Mouse (Mus musculus) neural tube, embryonic 10.5 days (tissue): Measurements from ENCODE around the gene Fbxo47.
A peak's percentile ranks its signal among the peaks of the same experiment; 100 is the strongest.

ENCODE experiments used
- DNase-seq: peaks from one replicate; pipeline ENCODE4 v3.0.0-alpha.2; 2017; ENCODE audit warnings: low spot score; ENCODE audit errors: extremely low spot score

Gene Fbxo47

DNA sequence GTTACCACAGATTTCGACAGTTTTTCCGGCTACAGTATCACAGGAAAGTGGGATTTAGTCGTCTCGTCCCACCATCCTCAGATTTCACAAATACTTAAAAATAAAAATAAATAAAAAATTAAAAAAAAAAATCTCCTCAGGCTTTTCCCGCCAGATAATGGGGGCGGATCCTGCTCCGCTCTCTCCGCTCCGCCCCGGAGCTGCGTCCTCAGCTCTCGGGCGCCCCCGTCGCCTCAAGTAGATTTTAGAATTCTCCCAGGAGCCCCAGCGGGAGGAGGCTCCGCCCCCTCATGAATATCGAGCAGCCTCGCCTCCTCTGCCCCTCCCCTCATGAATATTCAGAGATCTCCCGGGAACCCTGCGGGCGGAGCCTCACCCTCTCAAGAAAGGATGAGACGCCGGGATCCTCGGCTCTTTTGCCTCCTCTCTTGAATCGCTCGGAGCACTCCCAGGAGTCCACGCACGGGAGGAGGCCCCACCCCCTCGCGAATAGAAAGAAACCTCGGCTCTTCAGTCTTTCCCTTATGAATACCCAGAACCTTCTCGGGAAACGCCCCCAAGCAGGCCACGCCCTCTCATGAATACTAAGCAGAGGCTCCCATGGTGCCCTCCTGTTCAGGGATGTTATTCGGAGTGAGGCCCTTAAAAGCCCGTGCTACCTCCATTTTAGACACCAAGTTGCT lies at the start of gene Fbxo47:
Gene Fbxo47, minus strand, starts transcription at position 237 of the 683 bp plus-strand sequence.
- peak; percentile 94 for DNase-seq

DNA sequence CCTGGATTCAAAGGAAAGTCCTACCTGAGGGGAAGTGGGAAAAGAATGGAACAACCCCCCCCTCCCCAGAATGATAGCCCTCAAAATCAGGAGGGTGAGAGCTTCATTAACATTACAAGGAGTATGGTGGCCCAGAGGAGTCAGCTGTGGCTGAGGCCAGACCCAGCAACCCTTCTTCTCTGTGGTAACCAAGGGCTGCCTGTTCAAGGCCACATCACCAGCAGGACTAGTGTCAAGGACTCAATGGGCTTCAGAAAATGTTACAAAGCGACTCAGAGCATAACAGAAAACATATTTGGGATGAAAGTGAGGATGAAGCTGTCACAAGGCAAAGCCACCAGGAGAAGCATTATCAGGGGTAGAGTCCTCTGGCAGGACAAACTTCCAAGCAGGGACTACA lies 49.6 kb upstream of the Fbxo47 start:
- DNase-seq, result no peak

DNA sequence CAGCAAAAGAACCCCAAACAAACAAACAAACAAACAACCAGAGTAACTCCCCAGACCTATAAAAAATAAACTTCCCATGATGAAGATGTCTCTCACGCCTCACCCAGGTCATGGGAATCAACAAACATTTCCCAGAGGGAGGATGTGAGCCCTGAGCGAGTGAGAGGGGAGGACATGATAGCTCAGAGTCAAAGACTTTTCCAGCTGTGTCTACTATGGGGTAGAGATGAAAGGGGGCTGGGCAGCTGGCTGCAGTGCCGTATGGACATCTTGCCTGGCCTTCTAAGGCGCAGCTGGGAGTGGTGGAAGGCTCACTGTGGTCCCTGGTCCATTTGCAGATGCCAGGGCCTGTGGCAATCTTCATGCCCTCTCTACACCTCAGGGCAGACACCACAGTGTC lies 45.0 kb upstream of the Fbxo47 start:
- no peak for DNase-seq

DNA sequence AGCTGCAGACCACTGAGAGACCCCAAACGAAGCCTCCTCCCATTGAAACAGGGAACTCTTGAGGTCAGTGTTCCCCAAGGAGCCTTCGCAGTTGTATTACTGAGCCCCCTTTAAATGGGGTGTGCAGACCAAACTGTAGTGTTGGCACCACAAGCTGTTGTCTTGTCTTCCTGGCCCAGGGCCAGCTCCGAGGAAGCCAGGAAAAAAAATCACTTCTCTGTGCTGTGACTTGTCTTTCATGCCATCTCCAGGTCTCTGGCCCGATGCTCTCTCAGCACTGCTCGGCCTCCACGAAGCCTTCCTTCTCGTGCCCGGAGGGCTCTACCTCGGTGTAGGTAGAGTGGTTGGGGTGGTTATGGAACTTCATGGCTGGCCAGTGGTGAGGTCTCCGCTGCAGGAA lies 40.3 kb upstream of the Fbxo47 start:
- DNase-seq, result no peak

DNA sequence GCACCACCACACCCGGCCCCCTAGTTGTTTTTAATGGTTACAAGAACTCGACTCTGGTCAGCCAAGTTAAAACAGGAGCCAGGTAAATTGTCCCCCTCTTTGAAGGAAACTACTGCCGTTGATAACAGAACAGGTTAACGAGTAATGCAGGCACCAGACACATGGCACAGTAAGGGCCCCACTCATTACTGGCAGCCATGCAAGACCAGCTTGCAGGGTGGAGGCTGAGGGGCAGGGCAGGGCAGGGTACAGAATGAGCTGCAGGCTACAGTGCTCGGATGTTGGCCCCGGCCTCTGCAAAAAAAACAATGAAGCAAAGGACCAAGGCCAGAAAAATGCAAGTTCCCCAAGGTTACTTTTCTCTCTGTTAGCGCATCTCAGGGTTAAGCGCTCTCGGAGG lies 39.7 kb upstream of the Fbxo47 start:
- no peak for DNase-seq

DNA sequence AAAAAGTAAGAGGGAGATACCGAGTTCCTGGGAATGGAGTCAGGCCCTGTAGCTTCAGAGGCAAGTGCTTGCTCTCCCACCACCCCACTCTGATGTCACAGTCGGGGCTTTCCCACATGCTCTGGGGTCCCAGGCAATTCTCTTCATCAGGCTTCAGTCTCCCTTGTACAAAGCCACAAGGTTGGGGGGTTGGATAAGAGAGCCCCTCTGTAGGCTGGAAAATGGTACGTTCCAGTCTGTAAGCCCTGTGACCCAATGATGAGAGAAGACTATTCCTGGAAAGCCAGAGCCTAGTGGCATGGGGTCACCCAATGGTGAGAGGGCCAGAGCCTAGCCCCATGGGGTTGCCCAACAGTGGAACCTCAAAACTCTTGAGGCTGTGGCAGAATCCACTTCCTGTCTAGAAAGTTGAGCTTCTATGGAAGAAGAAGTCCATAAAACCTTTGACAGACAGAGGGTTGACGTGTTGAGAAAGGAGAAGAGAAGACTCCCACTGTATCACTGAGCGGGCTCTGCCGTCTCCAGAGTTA lies 32.1 kb upstream of the Fbxo47 start:
- no peak for DNase-seq

DNA sequence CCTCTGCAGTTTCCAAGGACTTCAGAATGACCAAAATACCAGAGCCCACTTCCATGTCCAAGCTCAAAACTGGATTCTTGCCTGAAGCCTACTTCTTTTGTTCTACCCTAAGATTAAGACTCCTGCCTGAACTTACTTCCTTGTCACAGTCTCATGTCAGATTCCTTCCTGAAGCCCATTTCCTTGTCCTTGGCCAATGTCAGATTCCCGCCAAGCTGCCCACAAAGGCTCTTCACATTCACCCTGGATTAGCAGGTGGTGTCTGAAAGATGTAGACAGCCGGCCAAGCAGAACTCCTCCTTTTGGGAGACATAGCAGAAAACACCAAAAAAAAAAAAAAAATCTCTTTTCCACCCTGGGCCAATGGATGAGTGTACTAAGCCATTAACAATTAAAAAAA lies 31.5 kb upstream of the Fbxo47 start:
- DNase-seq, result no peak

DNA sequence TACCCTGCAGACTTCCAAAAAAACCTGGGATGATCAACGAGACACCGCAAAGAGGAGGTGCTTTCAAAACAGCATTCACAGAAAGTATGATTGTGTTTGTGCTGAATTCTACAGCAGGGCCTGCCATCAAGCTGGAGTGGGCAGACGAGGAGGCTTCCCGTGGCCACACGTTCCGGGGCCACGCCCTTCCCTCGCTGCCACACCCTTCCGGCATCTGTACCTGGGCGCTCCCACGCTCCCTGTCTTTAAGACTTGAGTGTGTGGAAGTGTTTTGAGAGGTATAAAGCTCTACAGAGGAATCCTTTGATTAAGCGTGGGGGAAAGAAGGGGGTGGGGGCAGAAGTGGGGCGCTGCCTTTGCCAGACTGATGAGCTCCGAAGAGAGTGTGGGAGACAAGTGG lies 29.2 kb upstream of the Fbxo47 start:
- DNase-seq, result no peak

DNA sequence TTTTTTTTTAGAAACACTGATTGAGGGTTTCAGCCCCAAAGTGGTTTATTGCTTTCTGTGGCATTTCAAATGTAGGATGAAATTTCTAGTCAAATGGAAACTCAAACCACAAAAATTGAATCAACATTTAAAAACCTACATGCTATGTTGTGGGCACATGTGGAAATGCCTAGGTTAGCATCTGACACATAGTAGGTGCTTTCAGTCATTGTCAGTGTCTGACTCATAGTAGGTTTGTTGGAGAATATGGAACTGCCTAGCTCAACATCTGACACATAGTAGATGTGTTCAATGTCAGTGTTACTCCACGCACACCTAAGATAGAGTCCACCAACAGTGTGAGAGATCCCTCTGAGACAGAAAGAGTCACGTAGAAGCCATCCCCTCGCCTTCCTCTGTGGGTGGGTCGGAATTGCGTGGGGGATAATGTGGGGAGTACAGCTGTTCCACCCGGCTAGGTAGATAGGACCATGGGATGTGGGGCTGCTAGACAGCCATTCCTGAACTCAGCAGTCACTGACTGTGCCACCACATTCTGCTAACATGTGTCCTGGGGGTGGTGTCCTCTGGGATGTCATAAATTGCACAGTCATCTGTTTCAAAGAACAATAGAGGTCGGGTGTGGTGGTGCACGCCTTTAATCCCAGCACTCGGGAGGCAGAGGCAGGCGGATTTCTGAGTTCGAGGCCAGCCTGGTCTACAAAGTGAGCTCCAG lies 24.8 kb upstream of the Fbxo47 start:
- DNase-seq, result no peak

DNA sequence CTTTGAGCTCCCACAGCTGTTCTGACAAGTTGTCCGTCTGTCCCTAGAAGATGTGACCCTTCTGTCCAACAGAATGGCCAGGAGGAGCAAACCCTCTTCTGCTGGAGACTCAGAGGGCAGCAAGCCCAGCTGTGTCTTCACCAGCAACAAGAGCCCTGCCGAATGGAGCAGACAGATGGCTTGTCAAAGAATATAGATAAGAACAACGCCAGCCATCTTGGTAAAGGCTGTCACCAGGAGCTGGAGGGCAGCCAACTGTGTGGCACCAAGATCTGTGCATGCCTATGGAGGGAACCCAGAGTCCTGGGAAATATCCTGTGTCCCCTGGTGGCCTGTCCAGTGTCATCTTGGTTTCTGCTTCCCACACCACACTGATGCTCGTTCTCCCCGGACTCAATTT lies 24.0 kb upstream of the Fbxo47 start:
- DNase-seq, result no peak

DNA sequence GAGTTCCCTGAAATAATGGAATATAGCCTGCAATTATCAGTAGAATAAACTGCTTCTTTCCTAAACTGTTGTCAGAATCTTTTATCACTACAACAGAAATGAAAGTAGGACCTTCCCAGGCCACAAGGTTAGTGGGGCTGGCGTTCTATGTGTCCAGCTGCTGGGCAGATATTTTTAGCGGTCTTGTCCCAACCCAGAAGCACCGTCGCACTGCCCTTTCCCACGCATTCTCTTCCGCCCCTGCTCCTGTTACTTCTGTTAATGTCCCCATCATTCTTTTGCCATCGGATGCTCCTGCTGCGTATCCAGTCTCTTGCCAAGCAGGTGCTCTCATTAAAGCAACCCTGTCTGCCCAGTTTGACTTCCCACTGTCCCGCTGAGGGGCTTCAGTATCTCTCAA lies 23.0 kb upstream of the Fbxo47 start:
- DNase-seq, result no peak

DNA sequence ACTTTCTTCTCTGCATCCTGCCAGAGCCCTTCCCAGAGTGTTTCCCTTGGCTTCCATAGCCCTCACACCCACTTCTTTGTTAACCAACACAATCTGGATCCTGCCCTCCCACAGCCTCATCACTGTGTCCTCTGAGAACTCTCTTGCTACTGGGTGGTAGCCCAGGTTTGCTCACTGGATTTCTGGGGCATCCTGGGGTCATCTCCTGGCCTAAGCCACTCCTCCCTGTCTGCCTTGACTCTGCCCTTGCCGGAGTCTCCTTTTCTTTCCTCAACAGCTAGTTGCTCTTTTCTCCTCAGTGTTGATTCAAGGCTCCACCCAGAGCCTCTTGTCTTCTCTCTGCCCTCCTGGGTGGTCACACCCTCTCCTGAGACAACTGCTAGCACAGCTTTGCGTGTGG lies 22.0 kb upstream of the Fbxo47 start:
- no peak for DNase-seq

DNA sequence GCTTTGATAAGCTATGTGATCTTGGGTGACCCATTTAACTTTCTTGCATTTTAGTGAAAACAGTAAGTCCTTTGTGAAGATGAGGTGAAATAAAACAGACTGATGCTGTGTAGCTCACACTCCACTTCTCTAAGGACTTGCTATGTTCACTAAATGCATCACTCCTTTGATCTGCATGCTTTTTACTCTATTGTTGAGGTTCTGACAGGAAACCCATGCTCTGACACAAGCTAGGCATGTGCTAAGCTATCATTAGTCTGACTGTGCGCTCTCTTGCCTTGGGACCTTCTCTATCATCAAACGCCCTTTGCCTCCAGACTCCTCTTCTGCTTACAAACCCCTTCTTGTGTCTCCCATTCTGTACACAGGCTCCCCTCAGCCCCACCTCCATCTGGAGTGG lies 21.6 kb upstream of the Fbxo47 start:
- no peak for DNase-seq

DNA sequence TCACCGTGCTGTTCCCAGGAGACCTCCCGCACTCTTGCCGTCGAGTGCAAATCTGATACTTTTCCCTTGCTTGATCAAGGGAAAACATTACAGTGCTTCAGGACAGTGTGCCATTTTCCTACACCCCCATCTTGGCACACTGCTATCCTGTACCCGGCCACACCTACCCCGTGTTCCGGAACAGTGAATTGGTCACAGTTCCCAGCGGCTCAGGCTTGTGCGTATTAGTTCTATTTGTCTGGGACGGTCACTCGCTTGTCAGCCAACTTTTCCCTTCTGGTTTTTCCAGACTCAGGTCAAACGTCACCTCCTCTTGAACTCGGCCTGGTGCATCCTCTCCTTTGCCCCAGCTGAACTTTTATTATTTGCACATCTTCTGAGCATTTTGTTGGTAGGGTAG lies 20.8 kb upstream of the Fbxo47 start:
- DNase-seq, result no peak

DNA sequence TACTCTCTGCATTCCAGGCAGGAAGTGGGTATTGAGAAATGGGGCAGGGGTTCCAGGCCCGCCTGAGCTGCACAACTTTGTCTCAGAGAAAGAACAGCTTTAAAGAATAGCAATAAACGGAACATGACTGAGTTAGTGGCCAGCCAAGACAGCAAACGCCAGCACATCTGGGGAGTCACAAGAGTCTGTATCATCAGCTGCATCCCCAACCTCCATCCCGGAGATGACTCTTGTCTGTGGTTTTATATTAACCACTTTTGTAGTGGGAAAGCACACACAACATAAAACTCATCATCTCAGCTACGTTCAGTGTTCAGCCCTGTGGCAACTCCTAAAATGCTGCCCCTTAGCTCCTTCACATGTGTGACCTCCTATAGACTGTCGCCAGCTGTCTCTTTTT lies 17.9 kb upstream of the Fbxo47 start:
- DNase-seq, result no peak

DNA sequence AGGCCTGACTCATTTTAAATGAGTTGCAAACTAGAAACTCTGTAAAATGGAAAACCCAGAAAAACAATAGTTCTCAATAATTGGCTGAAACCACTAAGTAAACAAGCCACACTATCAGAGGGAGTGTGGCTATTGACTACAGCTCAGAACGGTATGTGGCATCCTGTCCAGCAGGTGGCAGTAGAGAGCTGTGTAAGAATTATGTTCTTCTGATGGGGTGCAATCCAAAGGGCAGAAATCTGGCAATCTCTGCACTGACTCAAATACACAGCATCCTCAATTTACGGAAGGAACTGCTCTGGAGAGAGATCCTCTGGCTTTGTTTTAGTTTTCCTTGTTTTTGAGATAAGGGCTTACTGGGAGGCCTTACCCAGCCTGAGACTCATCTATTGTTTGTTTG lies 15.9 kb upstream of the Fbxo47 start:
- DNase-seq, result peak; percentile 86

DNA sequence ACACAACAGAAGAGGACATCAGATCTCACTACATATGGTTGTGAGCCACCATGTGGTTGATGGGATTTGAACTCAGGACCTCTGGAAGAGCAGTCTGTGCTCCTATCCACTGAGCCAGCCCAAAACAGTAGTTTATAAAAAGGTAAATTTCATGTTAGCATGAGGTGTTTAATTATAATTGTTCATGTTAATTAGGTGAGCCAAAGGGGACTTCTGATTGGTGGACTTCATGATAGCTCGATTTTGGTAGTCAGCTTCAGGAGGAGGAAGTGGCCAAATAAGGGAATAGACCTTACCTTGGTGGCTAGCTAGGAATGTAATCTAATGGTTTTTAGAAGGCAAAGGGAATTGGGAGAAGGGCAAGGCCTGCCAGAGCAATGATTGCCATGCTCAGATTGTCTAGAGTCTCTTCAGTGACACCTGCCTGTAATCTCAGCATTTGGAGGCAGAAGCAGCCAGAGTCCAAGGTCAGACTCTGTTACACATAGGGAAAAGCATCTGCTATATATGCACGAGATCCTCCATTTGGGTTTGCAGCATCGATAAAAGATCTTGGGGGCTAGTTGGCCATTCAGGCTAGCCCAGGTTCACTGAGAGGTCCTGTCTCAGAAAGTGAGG lies 13.7 kb upstream of the Fbxo47 start:
- no peak for DNase-seq

DNA sequence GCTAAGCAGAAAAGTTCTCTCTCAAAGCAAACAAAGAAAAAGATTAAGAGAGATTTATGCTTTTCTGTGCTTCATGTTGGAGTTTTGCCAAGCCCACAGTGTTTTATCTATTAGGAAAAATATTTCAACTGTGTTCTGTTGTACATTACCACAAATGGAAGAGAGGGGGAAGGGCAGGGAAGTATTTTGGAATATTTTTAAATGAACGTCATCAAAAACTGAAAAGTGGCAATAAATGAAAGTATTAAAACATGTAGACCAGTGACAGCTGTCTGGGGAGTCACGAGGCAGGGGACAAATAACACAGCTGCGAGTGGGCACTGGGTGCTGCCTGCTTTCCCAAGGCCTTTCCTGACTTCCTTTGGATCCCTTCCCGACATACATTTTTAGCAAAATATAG lies 12.7 kb upstream of the Fbxo47 start:
- DNase-seq, result no peak

DNA sequence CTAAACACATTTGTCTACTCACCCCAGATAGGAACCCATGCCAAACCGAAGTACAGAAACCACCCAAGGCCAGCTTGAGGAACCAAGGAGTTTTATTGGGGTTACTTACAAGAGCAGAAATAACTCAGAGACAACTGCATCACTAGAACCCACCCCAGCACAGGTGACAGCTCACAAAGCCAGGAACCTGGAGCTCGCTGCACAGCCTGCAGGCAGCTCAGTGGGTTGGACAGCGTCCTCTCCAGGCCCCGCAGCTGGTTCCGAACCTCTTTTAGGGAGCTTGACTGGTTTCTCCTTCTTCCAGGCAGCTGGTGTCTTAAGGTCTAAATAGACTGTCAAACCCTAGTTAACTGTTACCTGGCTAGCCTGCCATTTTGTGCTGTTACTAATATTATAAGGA lies 7.9 kb upstream of the Fbxo47 start:
- DNase-seq, result no peak

DNA sequence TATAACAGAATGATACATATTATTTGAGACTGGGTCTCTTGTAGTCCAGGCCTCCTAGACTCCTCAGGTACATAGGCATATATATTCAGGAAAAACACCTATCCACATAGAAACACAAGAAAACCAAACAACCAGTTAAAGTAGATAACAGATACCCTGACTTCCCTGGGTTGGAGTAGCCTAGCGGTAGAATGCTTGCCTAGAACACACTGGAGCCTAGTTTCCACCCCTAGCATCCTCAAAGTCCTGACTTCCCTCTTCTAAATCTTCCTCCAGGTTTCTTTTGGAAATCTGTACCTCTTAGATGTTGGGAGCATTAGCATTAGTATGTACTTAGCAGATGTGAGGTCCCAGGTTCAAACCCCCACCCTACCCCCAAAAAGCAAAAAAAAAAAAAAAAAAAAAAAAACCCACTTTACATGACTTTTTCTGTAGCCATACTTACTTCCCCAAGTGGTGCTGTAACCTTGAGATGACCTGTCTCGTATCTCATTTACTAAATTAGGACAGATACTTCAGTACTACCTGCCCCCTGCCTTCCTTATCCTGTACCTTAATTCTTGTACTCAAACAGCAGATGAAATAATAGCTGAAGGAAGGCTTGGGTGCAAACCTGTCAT lies 1.5 kb upstream of the Fbxo47 start:
- DNase-seq, result no peak

DNA sequence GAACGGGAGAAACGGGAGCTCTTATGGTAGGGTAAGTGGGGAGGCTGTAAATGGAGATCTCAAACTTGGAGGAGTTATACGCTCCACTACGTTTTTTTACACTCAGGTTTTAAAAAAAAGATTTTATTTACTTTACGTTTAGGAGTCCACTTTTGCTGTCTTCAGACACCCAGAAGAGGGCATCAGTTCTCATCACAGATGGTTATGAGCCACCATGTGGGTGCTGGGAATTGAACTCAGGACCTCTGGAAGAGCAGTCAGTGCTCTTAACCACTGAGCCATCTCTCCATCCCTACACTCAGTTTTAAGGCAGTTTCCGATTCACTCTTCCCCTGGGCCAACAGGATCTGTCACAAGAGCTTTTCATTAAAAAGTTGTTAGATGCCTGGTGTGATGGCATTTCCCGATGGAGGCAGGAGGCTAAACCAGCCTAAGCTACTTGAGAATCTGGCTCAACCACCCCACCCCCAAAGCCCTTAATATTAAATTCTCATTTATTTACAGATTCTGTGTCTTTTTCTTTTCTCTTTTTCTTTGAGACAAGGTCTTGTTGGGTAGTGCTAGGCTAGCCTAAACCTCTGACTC lies 739 bp upstream of the Fbxo47 start:
- no peak for DNase-seq

DNA sequence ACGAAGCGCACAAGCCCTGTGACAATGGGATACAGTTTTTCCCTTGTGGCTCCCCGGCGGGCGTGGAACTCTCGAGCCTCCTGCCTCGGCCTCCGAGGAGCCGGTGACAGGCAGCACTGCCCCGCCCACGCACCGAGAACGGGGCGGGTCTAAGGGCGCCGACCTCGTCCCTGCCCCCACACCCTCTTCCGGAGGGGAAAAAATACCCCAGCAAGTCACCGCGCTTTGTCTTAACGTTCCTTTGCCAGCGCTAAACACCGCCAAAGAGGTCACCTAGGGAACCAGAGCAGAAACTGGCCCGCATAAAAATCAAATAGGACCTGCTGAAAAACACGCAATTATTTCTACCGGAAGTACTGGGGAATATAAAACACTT lies 424 bp downstream of the Fbxo47 start:
- DNase-seq, result peak; percentile 78
